Mouse (Mus musculus): ENCODE measurements at regions not wholly inside any gene's neighbourhood (a gene's known extent, or its start where the extent isn't known, plus 50 kb on each side); places are given as distances from the start of the nearest gene placed in this dataset.

DNA sequence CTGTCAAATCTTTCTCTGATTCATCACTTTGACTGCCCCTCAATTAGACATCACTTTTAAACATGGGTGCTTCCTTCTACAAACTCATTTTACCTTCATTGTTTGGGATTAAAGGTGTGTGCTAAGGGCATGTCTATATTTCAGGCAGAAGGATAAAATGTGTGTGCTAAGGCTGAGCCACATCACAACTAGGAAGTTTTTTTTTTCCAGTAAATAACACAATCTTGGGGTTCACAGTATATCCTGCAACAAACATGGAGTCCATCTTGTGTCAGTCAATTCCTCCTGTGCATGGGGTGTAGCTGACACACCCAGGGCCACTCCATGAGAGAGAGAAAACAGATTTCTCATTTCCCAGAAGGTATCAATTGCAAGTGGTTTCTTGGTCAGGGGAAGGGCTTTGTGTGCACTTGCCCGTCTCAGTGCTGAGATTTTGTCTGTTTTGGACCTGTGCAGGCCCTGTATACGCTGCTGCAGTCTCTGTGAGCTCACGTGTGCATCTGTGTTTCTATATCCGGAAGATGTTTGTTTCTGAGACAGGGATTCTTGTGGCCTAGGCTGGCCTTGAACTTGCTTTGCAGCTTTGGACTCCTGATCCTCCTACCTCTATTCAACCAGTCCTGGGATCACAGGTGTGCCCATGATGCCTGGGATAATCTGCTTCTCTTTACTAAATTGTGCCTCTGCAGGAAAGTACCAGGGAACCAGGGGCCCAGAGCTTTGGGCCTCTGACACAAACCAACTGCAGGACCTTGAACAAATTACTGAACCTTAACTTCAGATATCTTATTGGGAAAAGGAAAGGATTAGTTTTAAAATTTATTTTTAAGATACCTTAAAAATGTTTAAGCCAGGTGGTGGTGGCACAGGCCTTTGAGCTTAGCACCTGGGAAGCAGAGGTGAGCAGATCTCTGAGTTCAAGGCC lies 63.9 kb upstream of the Cpsf6 start:
- no peak for DNase-seq

GRCm38 (mm10) chr10:117441979-117442803 lies 62.4 kb upstream of the Cpsf6 start:
- no peak for DNase-seq

GRCm38 (mm10) chr10:117441121-117441978 lies 61.5 kb upstream of the Cpsf6 start:
- DNase-seq: no peak

DNA sequence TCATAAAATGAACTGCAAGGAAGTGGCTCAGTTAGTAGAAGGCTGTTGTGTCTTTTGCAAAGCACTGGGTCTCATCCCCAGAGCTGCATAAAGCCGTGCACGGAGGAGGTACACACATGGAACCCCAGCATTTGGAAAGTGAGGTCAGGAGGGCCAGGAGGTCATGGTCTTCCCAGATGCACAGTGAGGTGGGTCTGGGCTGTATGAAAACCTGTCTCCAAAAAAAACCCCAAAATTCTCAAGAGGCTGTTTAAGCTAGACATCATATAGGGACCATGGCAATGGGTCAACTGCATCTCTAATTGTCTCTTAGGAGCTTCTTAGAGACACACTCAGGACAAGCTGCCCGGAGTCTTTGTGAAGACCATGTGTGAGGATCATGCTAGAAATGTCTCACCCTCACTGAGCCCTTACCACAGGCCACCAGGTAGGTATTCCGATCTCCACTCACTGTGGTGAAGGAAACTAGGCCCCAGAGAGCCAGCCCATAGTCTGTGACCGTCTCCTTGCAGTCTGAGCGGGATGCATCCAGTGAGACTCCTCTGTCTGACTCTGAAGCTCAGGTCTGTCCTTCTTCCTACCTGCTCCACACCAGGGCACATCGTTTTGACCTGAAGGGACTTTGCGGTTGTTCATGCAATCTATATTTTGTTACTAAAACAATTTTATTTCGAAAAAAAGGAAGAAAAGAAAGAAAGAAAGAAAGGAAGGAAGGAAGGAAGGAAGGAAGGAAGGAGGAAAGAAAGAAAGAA lies 60.6 kb upstream of the Cpsf6 start:
- no peak for DNase-seq

DNA sequence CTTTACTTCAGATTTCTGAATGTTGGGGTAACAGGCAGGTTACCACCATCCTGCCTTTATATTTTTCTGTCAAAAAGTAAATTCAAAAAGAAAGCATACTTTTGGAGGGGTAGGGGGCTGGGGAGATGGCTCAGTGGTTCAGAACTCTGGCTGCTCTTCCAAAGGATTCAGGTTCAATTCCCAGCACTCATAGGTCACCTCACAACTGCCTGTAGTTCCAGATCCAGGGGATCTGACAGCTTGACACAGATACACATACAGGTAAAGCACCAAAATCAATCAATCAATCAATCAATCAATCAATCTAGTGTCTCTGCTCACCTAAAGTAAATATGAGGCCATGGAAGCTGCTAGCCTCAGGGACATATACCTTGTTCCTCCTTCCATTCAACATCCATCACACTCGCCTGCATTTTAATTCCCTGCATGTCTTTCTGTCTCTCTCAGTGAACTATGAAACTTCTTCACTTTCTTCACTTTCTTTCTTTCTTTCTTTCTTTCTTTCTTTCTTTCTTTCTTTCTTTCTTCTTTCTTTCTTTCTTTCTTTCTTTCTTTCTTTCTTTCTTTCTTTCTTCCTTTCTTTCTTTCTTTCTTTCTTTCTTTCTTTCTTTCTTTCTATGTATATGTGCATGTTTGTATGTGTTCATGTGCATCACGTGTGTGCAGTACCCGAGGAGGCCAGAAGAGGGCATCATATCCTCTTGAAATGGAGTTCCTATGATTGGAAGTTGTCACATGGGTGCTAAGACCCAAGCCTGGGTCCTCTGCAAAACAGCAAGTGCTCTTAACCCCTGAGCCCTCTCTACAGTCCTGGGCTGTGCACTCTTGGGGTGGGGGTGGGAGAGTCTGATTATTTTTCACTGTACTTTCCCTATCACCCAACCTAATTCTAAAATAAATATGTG lies 59.6 kb upstream of the Cpsf6 start:
- no peak for DNase-seq

GRCm38 (mm10) chr10:117438614-117439193 lies 58.9 kb upstream of the Cpsf6 start:
- DNase-seq: no peak

- DNase-seq: no peak
These were observed 58.2 kb upstream of the Cpsf6 start for GRCm38 (mm10) chr10:117437970-117438369.

DNA sequence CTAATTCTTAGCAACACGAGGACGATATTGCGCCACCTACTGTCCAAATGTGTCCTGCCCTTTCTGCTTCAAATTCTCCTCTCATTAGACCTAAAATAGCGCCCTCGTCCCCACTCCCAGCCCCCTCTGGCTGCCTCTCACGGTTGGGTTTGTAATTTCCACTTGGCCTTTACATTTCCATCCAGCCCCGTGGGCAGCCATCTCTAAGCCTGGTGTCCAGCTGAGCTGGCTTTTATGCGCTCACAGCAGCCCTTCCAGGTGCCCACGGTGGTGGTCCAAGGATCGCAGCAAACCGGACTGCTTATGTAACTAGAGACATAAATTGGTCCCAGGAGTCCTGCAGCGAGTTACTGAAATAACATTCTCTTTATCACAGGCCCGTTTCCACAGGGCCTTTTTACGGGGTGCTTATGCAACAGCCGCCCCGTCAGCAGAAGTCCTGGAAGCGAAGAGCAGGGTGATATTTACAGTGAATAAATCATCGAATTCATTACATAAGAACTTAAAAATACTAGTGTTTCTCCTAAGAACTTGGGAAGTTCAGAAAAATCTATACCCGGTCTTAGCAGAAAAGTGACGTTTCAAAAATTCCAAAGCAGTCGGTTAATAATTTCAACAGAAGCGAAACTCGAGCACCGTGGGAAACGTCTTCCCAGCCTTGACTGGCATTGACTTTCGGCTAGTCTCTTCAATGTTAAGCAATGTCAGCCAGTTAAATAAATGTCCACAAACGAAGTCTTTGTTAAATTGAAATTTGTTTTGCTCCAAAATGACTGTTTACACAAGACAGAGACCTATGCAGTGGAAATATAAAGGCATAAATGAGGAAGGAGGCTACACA lies 57.3 kb upstream of the Cpsf6 start:
- peak; percentile 23 for DNase-seq

DNA sequence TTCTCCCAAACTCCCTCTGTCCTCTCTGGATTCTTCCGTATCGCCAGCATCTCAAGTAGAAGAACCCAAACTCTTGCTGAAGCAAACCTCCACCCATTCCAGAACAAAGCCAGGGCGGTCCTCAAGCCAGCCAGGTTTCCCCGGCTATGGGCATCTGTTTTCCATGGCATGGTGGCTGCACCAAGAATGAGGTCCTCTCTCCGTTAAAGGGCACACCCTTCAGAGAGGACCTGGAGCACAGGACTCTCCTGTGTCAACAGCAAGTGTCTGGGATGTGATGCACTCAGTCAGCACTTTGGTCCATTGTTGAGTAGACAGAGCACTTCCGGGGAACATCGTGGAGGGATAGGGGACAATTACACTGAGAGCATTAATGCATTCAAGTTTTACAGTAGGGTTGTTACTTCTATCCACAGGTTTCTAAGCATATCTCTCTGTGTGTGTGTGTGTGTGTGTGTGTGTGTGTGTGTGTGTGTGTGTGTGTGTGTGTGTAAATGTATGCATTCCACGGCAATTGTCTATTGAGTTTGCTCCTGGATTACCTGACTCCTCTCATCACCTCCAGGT lies 56.6 kb upstream of the Cpsf6 start:
- DNase-seq: no peak

- DNase-seq: peak; percentile 28
These were observed 55.9 kb upstream of the Cpsf6 start for GRCm38 (mm10) chr10:117435734-117436121.

DNA sequence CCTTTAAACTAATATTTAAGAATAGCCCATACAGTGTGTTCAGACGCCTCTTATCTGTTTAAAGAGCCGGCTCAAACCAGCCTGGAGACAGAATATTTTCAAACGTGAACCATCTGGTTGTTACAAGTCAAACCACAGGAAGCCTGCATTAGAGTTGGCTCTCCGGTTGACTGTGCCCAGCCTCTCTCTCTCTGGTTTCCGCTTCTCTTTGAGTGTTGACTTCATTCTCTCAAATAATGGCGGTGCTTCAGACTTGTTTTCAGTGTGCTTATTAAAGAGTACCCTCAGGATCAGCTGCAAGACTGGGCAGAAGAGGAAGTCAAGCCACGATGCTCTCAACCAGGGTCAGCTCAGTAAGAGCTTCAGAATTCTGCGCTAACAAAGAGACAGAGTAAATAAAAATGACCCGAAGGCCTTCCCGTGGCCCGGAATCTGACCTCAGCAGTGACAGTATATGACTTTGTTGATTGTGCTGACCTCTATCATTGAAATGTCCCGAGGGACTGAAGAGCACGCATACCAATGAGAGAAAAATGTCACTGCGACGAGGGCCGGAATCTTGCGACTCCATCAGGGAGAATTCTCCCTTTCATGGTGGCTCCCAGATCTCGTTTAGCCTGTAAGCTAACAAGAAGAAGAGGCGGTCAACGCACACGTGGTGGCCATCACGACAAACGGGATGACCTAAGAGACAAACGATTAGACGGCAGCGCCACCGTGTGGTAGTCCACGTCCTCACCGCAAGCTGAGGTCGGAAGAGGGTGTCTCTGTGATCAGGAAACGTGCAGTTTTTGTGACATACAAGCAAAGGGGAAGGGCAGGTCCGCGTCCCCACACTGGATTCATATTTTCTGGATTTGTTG lies 55.3 kb upstream of the Cpsf6 start:
- DNase-seq: peak; percentile 94

DNA sequence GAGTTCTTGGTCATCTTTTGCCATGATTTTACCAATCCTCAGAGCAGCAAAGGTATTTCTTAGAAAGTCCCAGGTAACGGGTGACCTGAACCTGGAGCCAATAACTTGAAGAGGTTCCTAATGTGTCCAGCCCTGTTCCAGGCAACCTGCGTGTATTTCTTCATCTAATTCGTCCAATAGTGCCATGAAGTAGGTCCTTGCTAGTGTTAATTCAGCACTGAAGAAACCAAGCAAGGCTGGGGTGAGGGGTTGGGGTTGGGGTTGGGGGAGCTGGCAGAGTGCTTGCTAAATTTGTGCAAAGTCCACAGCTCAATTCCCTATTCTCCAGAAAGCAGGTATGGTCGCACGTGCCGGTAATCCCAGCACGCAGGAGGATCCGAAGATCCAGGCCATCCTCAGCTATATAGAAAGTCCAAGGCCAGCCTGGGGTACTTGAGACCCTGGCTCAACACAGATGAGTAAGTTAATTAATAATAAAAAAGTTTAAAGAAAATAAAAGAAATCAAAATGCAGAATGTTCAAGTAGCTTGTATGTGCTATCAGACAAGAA lies 54.6 kb upstream of the Cpsf6 start:
- no peak for DNase-seq

DNA sequence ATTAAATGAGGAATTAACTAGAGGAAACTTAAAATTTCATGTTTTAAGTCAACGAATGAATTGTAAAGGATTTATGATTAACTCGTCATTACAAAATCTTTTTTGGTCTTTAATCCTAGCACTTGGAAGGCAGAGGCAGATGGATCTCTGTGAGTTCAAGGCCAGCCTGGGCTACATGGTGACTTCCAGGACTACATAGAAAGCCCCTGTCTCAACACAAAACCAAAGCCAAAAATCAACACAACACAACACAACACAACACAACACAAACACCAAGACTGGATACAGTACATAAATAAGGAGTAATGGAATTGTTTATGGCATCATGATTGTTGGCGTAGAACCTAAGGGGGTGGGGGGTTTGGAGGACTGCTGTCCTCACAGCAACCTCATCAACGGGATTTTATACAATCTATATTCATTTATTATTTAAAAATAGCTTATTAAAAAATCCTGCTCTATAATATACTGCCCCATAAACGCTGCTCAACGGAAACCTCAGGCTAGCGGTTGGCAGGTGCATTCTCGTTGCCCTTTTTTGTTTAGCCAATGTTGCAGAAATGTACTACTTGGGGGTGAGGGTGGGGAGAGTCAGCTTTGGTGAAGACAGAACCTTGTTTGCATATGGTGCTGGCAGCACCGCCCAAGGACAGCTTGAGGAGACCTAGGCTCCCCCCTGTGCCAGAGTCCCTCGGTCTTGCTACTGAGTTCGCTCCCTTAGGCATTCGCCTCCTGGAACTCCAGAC lies 53.9 kb upstream of the Cpsf6 start:
- DNase-seq: no peak

- DNase-seq: no peak
These were observed 53.2 kb upstream of the Cpsf6 start for GRCm38 (mm10) chr10:117432871-117433546.

- peak; percentile 78 for DNase-seq
These were observed 52.6 kb upstream of the Cpsf6 start for GRCm38 (mm10) chr10:117432415-117432814.

DNA sequence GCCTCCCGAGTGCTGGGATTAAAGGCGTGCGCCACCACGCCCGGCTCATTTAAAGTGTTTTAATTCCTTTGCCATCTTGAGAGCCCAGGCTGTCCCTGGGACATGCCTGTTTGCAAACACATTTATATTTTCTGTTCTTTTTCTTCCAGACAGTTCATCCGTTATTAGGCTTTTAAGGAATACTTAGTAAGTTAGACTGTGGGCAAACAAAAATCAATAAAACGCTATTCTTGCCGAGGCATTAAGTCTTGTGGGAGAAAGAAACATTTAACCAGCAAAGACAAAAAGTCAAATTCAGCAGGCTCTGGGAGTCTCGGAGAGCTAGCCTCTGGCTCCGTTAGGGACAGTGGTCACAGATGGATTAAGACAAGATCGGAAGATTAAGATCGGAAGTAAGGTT lies 52.0 kb upstream of the Cpsf6 start:
- no peak for DNase-seq
